Mouse (Mus musculus) myocyte (in vitro differentiated cells): ENCODE results near the gene Herc4.

Experiments used
- CEBPB ChIP-seq: IDR thresholded peaks from 2 replicates; pipeline ENCODE4 v1.6.1; 2011; ENCODE audit warnings: mild to moderate bottlenecking, moderate library complexity; ENCODE audit not compliant: poor library complexity, insufficient read depth, severe bottlenecking
- MAX ChIP-seq: IDR thresholded peaks from one replicate; pipeline ENCODE4 v1.6.1; 2011; ENCODE audit warnings: low read depth, mild to moderate bottlenecking, control low read depth
- MYOD1 ChIP-seq, 3 experiments: IDR thresholded peaks; one replicate each; pipeline ENCODE4 v1.6.1; 2011; ENCODE audit warnings: control low read depth in 2 of 3, low read depth in 2 of 3, mild to moderate bottlenecking in 2 of 3, moderate library complexity in 1 of 3; ENCODE audit not compliant: insufficient read length in 2 of 3, control insufficient read depth in 1 of 3
- POLR2A ChIP-seq: IDR thresholded peaks from one replicate; pipeline ENCODE4 v1.6.1; 2011; ENCODE audit warnings: low read depth, mild to moderate bottlenecking, control low read depth, moderate library complexity; ENCODE audit not compliant: insufficient read length
- POLR2AphosphoS2 ChIP-seq: IDR thresholded peaks from one replicate; pipeline ENCODE4 v1.6.1; 2011; ENCODE audit warnings: low read depth, control low read depth; ENCODE audit not compliant: insufficient read length
- TCF12 ChIP-seq: IDR thresholded peaks from one replicate; pipeline ENCODE4 v1.6.1; 2011; ENCODE audit warnings: mild to moderate bottlenecking, control low read depth; ENCODE audit not compliant: poor library complexity, insufficient read depth, severe bottlenecking
- USF1 ChIP-seq: IDR thresholded peaks from one replicate; pipeline ENCODE4 v1.6.1; 2011; ENCODE audit warnings: low read depth, mild to moderate bottlenecking, control low read depth, moderate library complexity

- TF ChIP-seq USF1 (no peak), POLR2A (no peak), POLR2AphosphoS2 (no peak), MYOD1 (IDR thresholded peaks at IDR 0.05; ENCODE audit: control insufficient read depth in 1 of 3, insufficient read length in 2 of 3, low read depth in 2 of 3) (no peak), MAX (no peak), TCF12 (no peak), CEBPB (no peak)
Measured at GRCm38 (mm10) chr10:63245846-63246245, 2.2 kb downstream of the Herc4 start.
